Mouse (Mus musculus): ENCODE data around the gene Map7d1. TPM values are rescaled to one million over a fixed set of nuclear protein-coding genes. Genes with fewer than 3 reads are reported as not detected.

The Map7d1 gene
- polyA plus RNA-seq, 1 experiment from 2014 or later, result 64.2 TPM

DNA sequence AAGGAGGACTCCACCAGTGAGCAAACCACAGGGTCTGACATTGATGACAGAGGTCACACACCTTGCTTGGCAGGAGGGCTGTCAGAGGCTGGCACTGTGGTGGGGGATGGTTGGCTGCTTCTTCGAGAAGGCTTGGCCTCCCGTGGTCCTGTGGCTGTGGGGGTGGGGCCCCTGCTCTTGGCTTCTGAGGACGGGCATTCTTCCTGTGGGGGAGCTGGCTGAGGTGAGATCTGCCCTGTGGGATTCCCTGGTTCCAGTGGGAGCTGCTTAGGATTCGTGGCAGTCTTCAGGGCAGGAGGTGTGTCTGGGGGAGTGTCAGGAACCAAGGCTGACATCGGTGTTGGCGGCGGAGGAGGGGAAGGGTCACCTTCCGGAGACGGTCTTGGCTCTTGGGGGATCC is 14.2 kb downstream of the Map7d1 start:
- no peak for ATAC-seq (ENCODE audit: low read depth)
- Histone ChIP-seq H3K27me3 (replicated peaks; ENCODE audit: control insufficient read depth, insufficient read depth, low read length) (no peaks in the 10 kb centered on the region), H3K9ac (ENCODE audit: low read depth, low read length) (no peak overlapping the region), H3K4me3 (ENCODE audit: low read depth, low read length) (no peak overlapping the region), H3K36me3 (ENCODE audit: control insufficient read depth, insufficient read depth, low read length) (peaks cover 67% of the 10 kb centered on the region), H3K4me2 (ENCODE audit: low read depth, low read length) (no peak overlapping the region), H3K9me3 (ENCODE audit: control insufficient read depth, low read length) (no peaks in the 10 kb centered on the region), H3K27ac (replicated peaks; ENCODE audit: low read depth, low read length) (no peak overlapping the region), H3K4me1 (ENCODE audit: control insufficient read depth, insufficient read depth, low read length) (no peaks in the 10 kb centered on the region)
- WGBS, result 49% methylated on average over 9 of the region's 9 CpGs
- no peak for DNase-seq (ENCODE audit: low spot score)

DNA sequence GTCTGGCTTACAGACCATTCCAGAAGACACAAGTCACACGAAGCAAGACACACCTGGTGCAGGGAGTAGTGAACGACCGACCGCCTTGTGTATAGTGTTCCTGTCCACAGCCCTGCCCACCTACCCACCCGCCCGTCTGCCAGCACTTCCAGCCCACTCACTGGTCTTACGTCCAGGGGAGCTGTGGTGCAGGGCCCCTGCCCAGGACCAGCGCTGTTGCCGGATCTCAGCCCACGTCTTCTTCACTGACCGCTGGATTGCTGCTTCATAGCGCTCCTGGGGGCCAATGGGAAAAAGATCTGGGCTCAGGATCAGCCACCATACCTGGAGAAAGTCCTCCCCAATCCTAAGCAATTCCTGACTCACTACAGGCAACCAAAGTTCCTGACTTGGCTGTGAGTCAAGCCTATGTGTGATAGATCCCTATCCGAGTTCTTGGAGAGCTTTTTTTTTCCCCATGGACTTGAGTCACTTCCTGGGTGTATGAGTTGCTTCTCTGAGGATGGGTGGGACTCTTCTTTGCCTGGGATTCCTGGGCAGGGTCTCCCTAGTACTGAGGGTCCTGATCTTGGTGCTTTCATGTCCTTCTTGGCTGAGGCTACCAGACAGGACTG is 16.2 kb downstream of the Map7d1 start:
- no peaks in the 10 kb centered on the region for H3K27me3 ChIP-seq (replicated peaks; ENCODE audit: control insufficient read depth, insufficient read depth, low read length)
- ATAC-seq (ENCODE audit: low read depth) (no peak), DNase-seq (ENCODE audit: low spot score) (no peak)
- no peaks in the 10 kb centered on the region for H3K9me3 ChIP-seq (ENCODE audit: control insufficient read depth, low read length)
- H3K27ac ChIP-seq (replicated peaks; ENCODE audit: low read depth, low read length), result no peak overlapping the region
- H3K9ac ChIP-seq (ENCODE audit: low read depth, low read length), result no peak overlapping the region
- H3K4me3 ChIP-seq (ENCODE audit: low read depth, low read length), result no peak overlapping the region
- peaks cover 77% of the 10 kb centered on the region for H3K36me3 ChIP-seq (ENCODE audit: control insufficient read depth, insufficient read depth, low read length)
- WGBS, result 90% methylated on average over 13 of the region's 13 CpGs
- H3K4me2 ChIP-seq (ENCODE audit: low read depth, low read length), result no peak overlapping the region
- no peaks in the 10 kb centered on the region for H3K4me1 ChIP-seq (ENCODE audit: control insufficient read depth, insufficient read depth, low read length)

DNA sequence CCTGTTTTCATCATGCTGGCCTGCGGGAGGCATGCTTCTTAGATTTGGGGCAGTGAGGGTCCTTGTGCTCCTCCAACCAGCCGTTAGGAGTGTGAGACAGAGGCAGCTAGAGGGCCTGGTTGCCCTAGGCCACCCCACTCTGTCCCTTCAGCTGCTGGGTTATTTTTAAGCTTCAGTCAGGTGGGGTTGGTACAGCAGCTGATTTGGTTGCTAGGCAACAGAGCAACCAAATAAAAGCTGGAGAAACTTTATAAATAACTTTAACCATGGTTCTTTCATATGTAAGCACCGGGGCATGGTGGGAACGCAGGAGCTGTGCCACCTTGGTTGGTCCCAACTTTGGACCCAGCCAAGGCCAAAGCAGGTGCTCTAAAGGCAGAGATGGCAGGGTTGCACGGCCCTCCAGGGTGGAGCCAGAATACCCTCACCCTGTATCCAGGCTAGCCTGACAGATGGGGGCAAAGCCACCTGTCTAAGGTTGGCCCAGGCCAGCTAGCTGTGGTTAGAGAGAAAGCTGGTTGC is 18.4 kb downstream of the Map7d1 start:
- Histone ChIP-seq H3K27me3 (replicated peaks; ENCODE audit: control insufficient read depth, insufficient read depth, low read length) (no peaks in the 10 kb centered on the region), H3K4me2 (ENCODE audit: low read depth, low read length) (no peak overlapping the region), H3K4me3 (ENCODE audit: low read depth, low read length) (no peak overlapping the region), H3K27ac (replicated peaks; ENCODE audit: low read depth, low read length) (no peak overlapping the region), H3K9me3 (ENCODE audit: control insufficient read depth, low read length) (no peaks in the 10 kb centered on the region), H3K4me1 (ENCODE audit: control insufficient read depth, insufficient read depth, low read length) (no peaks in the 10 kb centered on the region), H3K9ac (ENCODE audit: low read depth, low read length) (no peak overlapping the region), H3K36me3 (ENCODE audit: control insufficient read depth, insufficient read depth, low read length) (peaks cover 97% of the 10 kb centered on the region)
- DNase-seq (ENCODE audit: low spot score) (peak; percentile 59), ATAC-seq (ENCODE audit: low read depth) (peak; percentile 62; the same call in 1 of the 2 replicates)
- 66% methylated on average over 5 of the region's 5 CpGs for WGBS

DNA sequence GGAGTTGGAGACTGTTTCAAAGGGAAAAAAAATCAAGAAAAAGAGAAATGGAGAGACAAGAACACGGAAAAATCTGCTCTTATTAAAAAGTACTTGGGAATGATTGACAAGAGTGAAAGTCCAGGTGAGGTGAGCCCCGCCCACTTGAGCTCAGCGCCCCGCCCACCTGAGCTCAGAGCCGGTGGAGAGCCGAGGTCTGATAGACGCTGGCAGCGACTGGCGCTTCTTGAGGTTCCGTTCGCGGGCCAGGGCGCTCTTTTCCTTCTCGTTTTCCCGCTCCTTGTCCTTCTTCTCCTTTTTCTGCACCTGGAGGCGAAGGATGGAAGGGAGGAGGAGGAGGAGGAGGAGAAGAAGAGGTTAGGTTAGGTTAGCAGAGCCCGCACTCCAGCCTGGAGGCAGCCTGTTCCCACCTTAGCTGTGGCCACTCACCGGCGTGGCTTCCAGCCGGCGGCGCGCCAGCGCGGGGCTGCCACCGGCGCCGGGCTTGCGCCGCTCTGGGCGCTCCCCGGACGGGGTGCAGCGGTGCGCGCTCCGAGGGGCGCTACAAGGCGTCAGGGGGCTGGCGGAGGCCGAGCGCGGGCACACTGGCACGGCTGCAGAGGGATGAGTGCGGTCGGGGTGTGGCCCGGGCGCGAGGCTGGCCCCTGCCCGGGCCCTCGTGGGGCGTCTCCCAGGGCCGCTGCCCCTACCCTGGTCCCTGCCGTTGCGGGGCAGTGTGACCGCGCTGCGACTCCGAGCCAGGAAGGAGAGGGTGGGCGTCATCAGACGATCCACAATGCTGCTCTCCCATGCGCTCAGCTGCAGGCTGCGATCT is 19.5 kb downstream of the Map7d1 start:
- no peak for ATAC-seq (ENCODE audit: low read depth)

DNA sequence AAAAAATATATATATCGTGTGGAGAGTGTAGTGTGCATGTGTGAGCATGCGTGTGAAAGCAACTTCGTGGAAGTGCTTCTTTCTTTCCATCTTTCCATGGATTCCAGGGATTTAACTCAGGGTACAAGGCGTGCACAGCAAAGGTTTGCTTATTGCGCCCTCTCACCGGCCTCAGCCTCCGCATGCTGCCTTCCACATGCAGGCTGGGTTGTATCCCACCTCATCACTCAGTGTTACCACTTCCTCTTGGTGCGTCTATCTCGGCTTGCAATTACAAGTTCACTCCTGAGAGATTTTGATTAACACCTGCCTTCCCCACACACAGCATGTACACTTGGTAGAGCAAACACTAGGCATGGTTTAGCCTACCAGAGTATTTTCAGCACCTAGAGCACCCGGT is 21.0 kb downstream of the Map7d1 start:
- no peak overlapping the region for H3K4me2 ChIP-seq (ENCODE audit: low read depth, low read length)
- no peaks in the 10 kb centered on the region for H3K9me3 ChIP-seq (ENCODE audit: control insufficient read depth, low read length)
- H3K4me3 ChIP-seq (ENCODE audit: low read depth, low read length), result no peak overlapping the region
- no peak overlapping the region for H3K27ac ChIP-seq (replicated peaks; ENCODE audit: low read depth, low read length)
- DNase-seq (ENCODE audit: low spot score) (no peak), ATAC-seq (ENCODE audit: low read depth) (no peak)
- 91% methylated on average over 10 of the region's 10 CpGs for WGBS
- H3K27me3 ChIP-seq (replicated peaks; ENCODE audit: control insufficient read depth, insufficient read depth, low read length), result no peaks in the 10 kb centered on the region
- H3K36me3 ChIP-seq (ENCODE audit: control insufficient read depth, insufficient read depth, low read length), result peaks cover 99% of the 10 kb centered on the region
- no peak overlapping the region for H3K9ac ChIP-seq (ENCODE audit: low read depth, low read length)
- H3K4me1 ChIP-seq (ENCODE audit: control insufficient read depth, insufficient read depth, low read length), result no peaks in the 10 kb centered on the region

More for the DNA sequence above, 19.5 kb downstream of the Map7d1 start:
- H3K4me1 ChIP-seq (ENCODE audit: control insufficient read depth, insufficient read depth, low read length), result no peaks in the 10 kb centered on the region
- DNase-seq (ENCODE audit: low spot score), result no peak
- no peak overlapping the region for H3K27ac ChIP-seq (replicated peaks; ENCODE audit: low read depth, low read length)
- no peaks in the 10 kb centered on the region for H3K9me3 ChIP-seq (ENCODE audit: control insufficient read depth, low read length)
- 52% methylated on average over 45 of the region's 63 CpGs for WGBS
- H3K4me2 ChIP-seq (ENCODE audit: low read depth, low read length), result no peak overlapping the region
- no peak overlapping the region for H3K4me3 ChIP-seq (ENCODE audit: low read depth, low read length)
- H3K36me3 ChIP-seq (ENCODE audit: control insufficient read depth, insufficient read depth, low read length), result peaks cover 97% of the 10 kb centered on the region
- no peak overlapping the region for H3K9ac ChIP-seq (ENCODE audit: low read depth, low read length)
- H3K27me3 ChIP-seq (replicated peaks; ENCODE audit: control insufficient read depth, insufficient read depth, low read length), result no peaks in the 10 kb centered on the region

DNA sequence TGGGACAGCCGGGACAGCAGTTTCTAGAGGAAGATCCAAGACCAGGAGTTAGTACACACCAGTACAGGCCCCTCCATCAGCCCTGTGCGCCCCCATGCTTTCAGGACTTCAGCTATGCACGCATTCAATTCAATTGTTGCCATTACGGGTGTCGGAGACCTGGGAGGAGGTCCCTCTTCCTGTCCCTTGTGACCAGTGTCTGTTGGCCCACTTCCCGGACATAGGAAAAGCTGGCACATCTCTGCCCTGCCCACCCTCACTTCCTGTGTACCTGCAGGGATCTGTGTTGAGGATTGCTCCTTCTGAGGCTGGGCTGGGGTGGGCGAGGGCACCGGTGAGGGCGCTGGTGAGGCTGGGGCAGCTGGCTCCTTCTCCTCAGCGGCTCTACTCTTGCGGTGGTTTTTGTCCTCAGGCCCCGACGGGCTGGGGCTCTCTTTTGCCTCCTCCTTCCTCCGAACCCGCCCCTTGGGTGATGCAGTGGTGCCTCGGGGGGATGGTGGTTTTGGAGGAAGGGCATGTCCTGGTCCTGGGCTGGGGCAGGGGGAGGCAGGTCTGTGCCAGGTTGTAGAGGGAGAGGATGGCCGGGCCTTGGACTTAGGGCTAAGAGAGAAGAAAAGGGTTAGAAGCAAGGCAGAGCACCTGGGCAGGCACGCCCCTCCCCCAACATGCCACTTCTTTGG is 21.5 kb downstream of the Map7d1 start:
- no peak overlapping the region for H3K4me2 ChIP-seq (ENCODE audit: low read depth, low read length)
- WGBS, result 85% methylated on average over 17 of the region's 18 CpGs
- H3K27me3 ChIP-seq (replicated peaks; ENCODE audit: control insufficient read depth, insufficient read depth, low read length), result no peaks in the 10 kb centered on the region
- DNase-seq (ENCODE audit: low spot score) (no peak), ATAC-seq (ENCODE audit: low read depth) (no peak)
- H3K4me1 ChIP-seq (ENCODE audit: control insufficient read depth, insufficient read depth, low read length), result no peaks in the 10 kb centered on the region
- no peak overlapping the region for H3K9ac ChIP-seq (ENCODE audit: low read depth, low read length)
- H3K36me3 ChIP-seq (ENCODE audit: control insufficient read depth, insufficient read depth, low read length), result peaks cover 98% of the 10 kb centered on the region
- no peak overlapping the region for H3K4me3 ChIP-seq (ENCODE audit: low read depth, low read length)
- H3K27ac ChIP-seq (replicated peaks; ENCODE audit: low read depth, low read length), result no peak overlapping the region
- no peaks in the 10 kb centered on the region for H3K9me3 ChIP-seq (ENCODE audit: control insufficient read depth, low read length)

DNA sequence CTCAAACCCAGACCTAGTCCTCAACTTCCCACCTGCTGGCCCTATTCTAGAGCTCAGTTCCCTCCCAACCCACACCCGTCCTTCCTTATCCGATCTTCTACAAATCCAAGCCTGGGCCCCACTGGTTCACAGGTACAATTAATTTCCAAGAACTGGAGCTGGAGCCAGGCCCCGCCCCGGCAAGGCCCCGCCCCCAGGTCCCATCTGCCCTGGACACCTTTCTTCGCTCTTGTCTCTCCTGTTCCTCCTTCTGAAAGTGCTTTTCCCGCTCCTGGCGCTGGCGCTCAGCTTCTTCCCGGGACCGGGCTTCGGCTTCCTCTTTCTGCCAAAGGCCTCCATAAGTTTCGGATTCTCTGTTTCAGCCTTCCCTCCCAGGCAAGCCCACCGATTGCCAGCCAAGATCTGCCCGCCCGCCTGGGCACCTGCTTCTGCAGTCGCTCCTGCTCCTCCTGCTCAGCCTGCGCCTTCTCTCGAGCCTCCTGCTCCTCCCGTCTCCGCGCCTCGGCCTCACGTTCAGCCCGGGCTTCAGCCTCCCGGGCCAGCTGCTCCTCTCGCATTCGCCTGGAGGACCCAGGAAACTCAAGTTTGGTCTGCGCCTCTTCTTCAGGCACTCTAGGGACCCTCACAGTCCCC is 22.4 kb downstream of the Map7d1 start:
- 93% methylated on average over 29 of the region's 29 CpGs for WGBS
- no peak for DNase-seq (ENCODE audit: low spot score)
- Histone ChIP-seq H3K4me3 (ENCODE audit: low read depth, low read length) (no peak overlapping the region), H3K9ac (ENCODE audit: low read depth, low read length) (no peak overlapping the region), H3K4me1 (ENCODE audit: control insufficient read depth, insufficient read depth, low read length) (no peaks in the 10 kb centered on the region), H3K27ac (replicated peaks; ENCODE audit: low read depth, low read length) (no peak overlapping the region), H3K27me3 (replicated peaks; ENCODE audit: control insufficient read depth, insufficient read depth, low read length) (no peaks in the 10 kb centered on the region), H3K4me2 (ENCODE audit: low read depth, low read length) (no peak overlapping the region), H3K9me3 (ENCODE audit: control insufficient read depth, low read length) (no peaks in the 10 kb centered on the region), H3K36me3 (ENCODE audit: control insufficient read depth, insufficient read depth, low read length) (peaks cover 89% of the 10 kb centered on the region)
- ATAC-seq (ENCODE audit: low read depth), result no peak

DNA sequence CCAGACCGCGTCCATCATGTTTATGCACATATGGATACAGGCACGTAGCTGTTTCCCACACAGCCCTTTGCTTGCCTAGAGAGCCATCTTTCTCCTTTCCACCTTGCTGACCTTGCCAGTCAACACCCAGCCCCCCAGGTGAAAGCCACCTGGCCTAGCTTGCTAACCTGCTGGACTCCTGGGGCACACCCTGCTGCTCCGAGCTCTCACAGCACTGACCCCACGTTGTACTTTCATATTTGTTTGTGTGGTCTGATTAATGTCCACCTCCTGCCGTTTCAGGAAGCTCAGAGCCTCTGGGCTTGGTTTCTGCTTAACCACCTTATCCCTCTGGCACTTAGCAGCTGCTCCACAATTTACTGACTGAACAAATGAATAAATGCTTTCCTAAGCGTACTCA is 26.2 kb downstream of the Map7d1 start:
- 71% methylated on average over 7 of the region's 7 CpGs for WGBS
- peaks cover 52% of the 10 kb centered on the region for H3K36me3 ChIP-seq (ENCODE audit: control insufficient read depth, insufficient read depth, low read length)

More for the DNA sequence above, 26.2 kb downstream of the Map7d1 start:
- no peak for DNase-seq (ENCODE audit: low spot score)
- Histone ChIP-seq H3K27me3 (replicated peaks; ENCODE audit: control insufficient read depth, insufficient read depth, low read length) (no peaks in the 10 kb centered on the region), H3K4me1 (ENCODE audit: control insufficient read depth, insufficient read depth, low read length) (peaks cover 5% of the 10 kb centered on the region; the same call in 1 of the 2 replicates), H3K4me3 (ENCODE audit: low read depth, low read length) (no peak overlapping the region), H3K27ac (replicated peaks; ENCODE audit: low read depth, low read length) (no peak overlapping the region), H3K9me3 (ENCODE audit: control insufficient read depth, low read length) (no peaks in the 10 kb centered on the region), H3K4me2 (ENCODE audit: low read depth, low read length) (no peak overlapping the region), H3K9ac (ENCODE audit: low read depth, low read length) (no peak overlapping the region)
- no peak for ATAC-seq (ENCODE audit: low read depth)

All from embryonic facial prominence, embryonic 14.5 days (tissue).